Mouse (Mus musculus): Measurements from ENCODE around the gene Snx8.
A peak's percentile ranks its signal among the peaks of the same experiment; 100 is the strongest.

- TF ChIP-seq POLR2A (IDR thresholded peaks at IDR 0.05; ENCODE audit: insufficient read depth, low read length) (no peak), CTCF (IDR thresholded peaks at IDR 0.05; ENCODE audit: low read depth, low read length) (peak; percentile 26), EP300 (IDR thresholded peaks at IDR 0.05; ENCODE audit: insufficient read depth, low read depth, low read length) (no peak)
Measured at GRCm38 (mm10) chr5:140306016-140306415, 83.0 kb downstream of the Snx8 start.

Measured in ES-Bruce4 (cell line).